In genomic region chr13:28571716-28572115, GRCm38 (mm10) we compare ENCODE assay signal across 23 mouse cellular contexts.
DNase-seq lines count a peak whose midpoint lies in the region; ATAC-seq and TF ChIP-seq lines count a peak whose summit lies in the region.
"Had no signal": no experiment of that assay in that cellular context is flagged by ENCODE, and none has a peak within 500 bp of the region (broad histone marks: within the 10 kb centered on the region; RNA-seq: fewer than 3 reads in every experiment).

No protein-coding gene starts in this region.

- no peak overlapping the region for H3K9ac ChIP-seq in CH12.LX (ENCODE audit: insufficient read depth, low read depth)
- H3K9ac ChIP-seq in hindbrain, embryonic 11.5 days (ENCODE audit: low read depth, low read length), result no peak overlapping the region
- no peak overlapping the region for H3K9ac ChIP-seq in midbrain, embryonic 16.5 days (ENCODE audit: low read depth, low read length)
- H3K9ac ChIP-seq: embryonic facial prominence, embryonic 12.5 days; forebrain, embryonic 13.5 days; forebrain, embryonic 15.5 days; forebrain, postnatal 0 days had no signal

- H3K4me1 ChIP-seq in CH12.LX (ENCODE audit: control insufficient read depth in 1 of 2, insufficient read depth in 2 of 2), result no peaks in the 10 kb centered on the region
- H3K4me1 ChIP-seq in hindbrain, embryonic 11.5 days (replicated peaks; ENCODE audit: control insufficient read depth, insufficient read depth, low read length), result no peaks in the 10 kb centered on the region
- H3K4me1 ChIP-seq in midbrain, embryonic 16.5 days (ENCODE audit: control insufficient read depth, insufficient read depth, low read length), result no peaks in the 10 kb centered on the region
- H3K4me1 ChIP-seq: forebrain, embryonic 13.5 days; forebrain, embryonic 15.5 days had no signal

- WGBS in hindbrain, embryonic 11.5 days, result 91% methylated on average over 5 of the region's 5 CpGs
- WGBS in midbrain, embryonic 16.5 days, result 80% methylated on average over 5 of the region's 5 CpGs

- H3K4me2 ChIP-seq in CH12.LX (ENCODE audit: insufficient read depth, low read depth, poor library complexity, severe bottlenecking), result no peak overlapping the region
- H3K4me2 ChIP-seq in hindbrain, embryonic 11.5 days (replicated peaks; ENCODE audit: low read depth, low read length), result no peak overlapping the region
- H3K4me2 ChIP-seq in midbrain, embryonic 16.5 days (ENCODE audit: low read length), result no peak overlapping the region
- H3K4me2 ChIP-seq: embryonic facial prominence, embryonic 12.5 days; forebrain, embryonic 13.5 days; forebrain, embryonic 15.5 days had no signal

- peak; percentile 34; the same call in 1 of the 2 replicates for ATAC-seq in common myeloid progenitor, adult 5-6 weeks (replicated peaks; ENCODE audit: low read depth, poor library complexity, severe bottlenecking)
- peak; percentile 53 for ATAC-seq in megakaryocyte progenitor cell, adult 5-6 weeks (replicated peaks; ENCODE audit: poor library complexity)
- ATAC-seq in hindbrain, embryonic 11.5 days (ENCODE audit: low FRiP score), result no peak
- no peak for ATAC-seq in midbrain, embryonic 16.5 days
- ATAC-seq: activated CD4-positive, CD25-positive, alpha-beta regulatory T cell, adult 4 months; CD4-positive, CD25-positive, alpha-beta regulatory T cell, adult 4 months; forebrain, embryonic 13.5 days; forebrain, embryonic 15.5 days; forebrain, postnatal 0 days had no signal

- DNase-seq in thymus, postnatal 14 days, result peak; percentile 32
- DNase-seq in thymus, adult 18-20 months, result no peak
- DNase-seq in CH12.LX (ENCODE audit: extremely low read depth), result no peak
- no peak for DNase-seq in cerebellum, adult 18-20 months
- DNase-seq in hindbrain, embryonic 11.5 days (ENCODE audit: low spot score), result no peak
- DNase-seq: adrenal gland, adult 8-10 months; adrenal gland, postnatal 14 days; adrenal gland, postnatal 36 days; B cell, adult 2 months; cerebellum, adult 2 months; cerebellum, adult 9-10 months; cerebellum, postnatal 10 days; cerebellum, postnatal 25 days; forebrain, postnatal 0 days had no signal

- in situ Hi-C loops in CH12.LX (cut with MboI; ENCODE audit: low pct_ligation_motif_present, low pct_unique_long_range_greater_than_20kb, low sequenced_read_pairs), result no loop called here

- TF ChIP-seq POLR2A in CH12.LX (IDR thresholded peaks at IDR 0.05; ENCODE audit: low read depth, low read length), result no peak

- no peak overlapping the region for H3K27ac ChIP-seq in CH12.LX (ENCODE audit: insufficient read depth, low read depth)
- H3K27ac ChIP-seq in hindbrain, embryonic 11.5 days (ENCODE audit: low read depth, low read length), result no peak overlapping the region
- no peak overlapping the region for H3K27ac ChIP-seq in midbrain, embryonic 16.5 days (ENCODE audit: low read length)
- H3K27ac ChIP-seq: embryonic facial prominence, embryonic 10.5 days; embryonic facial prominence, embryonic 12.5 days; forebrain, embryonic 13.5 days; forebrain, embryonic 15.5 days had no signal

- no peaks in the 10 kb centered on the region for H3K27me3 ChIP-seq in CH12.LX (replicated peaks)
- no peaks in the 10 kb centered on the region for H3K27me3 ChIP-seq in hindbrain, embryonic 11.5 days (ENCODE audit: control insufficient read depth, insufficient read depth, low read length)
- H3K27me3 ChIP-seq in midbrain, embryonic 16.5 days (ENCODE audit: control insufficient read depth, insufficient read depth, low read depth, low read length), result no peaks in the 10 kb centered on the region
- H3K27me3 ChIP-seq: embryonic facial prominence, embryonic 12.5 days; forebrain, embryonic 13.5 days; forebrain, embryonic 15.5 days had no signal

- H3K4me3 ChIP-seq in CH12.LX (replicated peaks in 1 of 3; ENCODE audit: low read depth in 2 of 3, low read length in 2 of 3, poor library complexity in 1 of 3), result no peak overlapping the region
- H3K4me3 ChIP-seq in hindbrain, embryonic 11.5 days (ENCODE audit: low read depth, low read length), result no peak overlapping the region
- no peak overlapping the region for H3K4me3 ChIP-seq in midbrain, embryonic 16.5 days (ENCODE audit: low read depth, low read length)
- H3K4me3 ChIP-seq: embryonic facial prominence, embryonic 10.5 days; embryonic facial prominence, embryonic 12.5 days; forebrain, embryonic 13.5 days; forebrain, embryonic 15.5 days had no signal

- no peaks in the 10 kb centered on the region for H3K9me3 ChIP-seq in CH12.LX (replicated peaks; ENCODE audit: low read length)
- H3K9me3 ChIP-seq in hindbrain, embryonic 11.5 days (ENCODE audit: control insufficient read depth, low read length), result no peaks in the 10 kb centered on the region
- no peaks in the 10 kb centered on the region for H3K9me3 ChIP-seq in midbrain, embryonic 16.5 days (replicated peaks; ENCODE audit: control insufficient read depth, low read length, poor library complexity, severe bottlenecking)
- H3K9me3 ChIP-seq: embryonic facial prominence, embryonic 10.5 days; embryonic facial prominence, embryonic 12.5 days; forebrain, embryonic 13.5 days; forebrain, embryonic 15.5 days had no signal

- dilution Hi-C loops in CH12.LX (cut with MboI; ENCODE audit: extremely low pct_ligation_motif_present, extremely low pct_unique_long_range_greater_than_20kb, low sequenced_read_pairs), result no loop called here

- no peak for TF ChIP-seq RAD21 in CH12.LX (IDR thresholded peaks at IDR 0.05; ENCODE audit: low read depth, low read length)

- TF ChIP-seq CTCF in CH12.LX (conservative IDR thresholded peaks at IDR 0.05 in 1 of 2, IDR thresholded peaks at IDR 0.05 in 1 of 2; ENCODE audit: low read depth in 2 of 2, low read length in 2 of 2), result no peak

- no peak for TF ChIP-seq EP300 in CH12.LX (IDR thresholded peaks at IDR 0.05; ENCODE audit: low read length)

- H3K36me3 ChIP-seq in CH12.LX (replicated peaks in 1 of 2; ENCODE audit: control insufficient read depth in 1 of 2, insufficient read depth in 1 of 2, low read length in 1 of 2), result no peaks in the 10 kb centered on the region
- no peaks in the 10 kb centered on the region for H3K36me3 ChIP-seq in hindbrain, embryonic 11.5 days (ENCODE audit: control insufficient read depth, insufficient read depth, low read length)
- H3K36me3 ChIP-seq in midbrain, embryonic 16.5 days (ENCODE audit: control insufficient read depth, insufficient read depth, low read length), result no peaks in the 10 kb centered on the region
- H3K36me3 ChIP-seq: embryonic facial prominence, embryonic 10.5 days; embryonic facial prominence, embryonic 12.5 days; forebrain, embryonic 15.5 days had no signal

- no peaks in the 10 kb centered on the region for H3K79me2 ChIP-seq in CH12.LX (replicated peaks; ENCODE audit: control insufficient read depth, extremely low read depth, insufficient read depth, poor library complexity, severe bottlenecking)

TF ChIP-seq in CH12.LX, 34 proteins besides CTCF, POLR2A, EP300 and RAD21:
- TF ChIP-seq JUN (IDR thresholded peaks at IDR 0.05; ENCODE audit: insufficient read depth, low read depth, low read length) (no peak), MAFK (IDR thresholded peaks at IDR 0.05; ENCODE audit: insufficient replicate concordance, low read length) (peak; percentile 37; the same call in 1 of the 2 replicates)
TF ChIP-seq in CH12.LX: peak in this region for 1.

Comparison
In these comparisons a context has a peak if more than half of its experiments do, and no peak if none do; other contexts are left out.
1. ATAC-seq: peak in common myeloid progenitor, adult 5-6 weeks (single experiment) and megakaryocyte progenitor cell, adult 5-6 weeks (single experiment); none in hindbrain, embryonic 11.5 days (single experiment) and midbrain, embryonic 16.5 days (single experiment).